Mouse (Mus musculus) neural tube, embryonic 15.5 days (tissue): ENCODE measurements at regions not wholly inside any gene's neighbourhood (a gene's known extent, or its start where the extent isn't known, plus 50 kb on each side); places are given as distances from the start of the nearest gene placed in this dataset.
A peak's percentile ranks its signal among the peaks of the same experiment; 100 is the strongest.
"Not testable (repeated sequence)": the region's sequence is repeated elsewhere in the genome, so short reads cannot be mapped to it uniquely, and the experiment has no call there.

ENCODE experiments used
- ATAC-seq: fragments of 200-750 bp; cut with Nextera tagmentation; 2 replicates; pipeline ENCODE4 v1.8.0; 2017; ENCODE audit warnings: mild to moderate bottlenecking, moderate TSS enrichment, moderate library complexity; ENCODE audit not compliant: low FRiP score
- H3K27ac ChIP-seq: fragments of 300-500 bp; sonication (generic); replicated peaks from 2 replicates; pipeline ENCODE4 v1.5.1; 2015; ENCODE audit warnings: mild to moderate bottlenecking, inconsistent platforms
- H3K27me3 ChIP-seq: fragments of 300-500 bp; sonication (generic); replicated peaks from 2 replicates; pipeline ENCODE4 v1.6.1; 2015; ENCODE audit warnings: inconsistent platforms
- H3K36me3 ChIP-seq: fragments of 300-500 bp; sonication (generic); 2 replicates; pipeline ENCODE4 v1.6.1; 2015; ENCODE audit warnings: inconsistent platforms
- H3K4me1 ChIP-seq: fragments of 300-500 bp; sonication (generic); 2 replicates; pipeline ENCODE4 v1.6.1; 2015; ENCODE audit warnings: inconsistent platforms
- H3K4me2 ChIP-seq: fragments of 300-500 bp; sonication (generic); 2 replicates; pipeline ENCODE4 v1.6.1; 2015; ENCODE audit warnings: inconsistent platforms, mild to moderate bottlenecking, moderate library complexity
- H3K4me3 ChIP-seq: fragments of 300-500 bp; sonication (generic); replicated peaks from 2 replicates; pipeline ENCODE4 v1.5.1; 2015; ENCODE audit warnings: mild to moderate bottlenecking, inconsistent platforms
- H3K9ac ChIP-seq: fragments of 300-500 bp; sonication (generic); replicated peaks from 2 replicates; pipeline ENCODE4 v1.6.1; 2015; ENCODE audit warnings: mild to moderate bottlenecking, inconsistent platforms
- H3K9me3 ChIP-seq: fragments of 300-500 bp; sonication (generic); replicated peaks from 2 replicates; pipeline ENCODE4 v1.6.1; 2016; ENCODE audit warnings: inconsistent platforms
- WGBS: fragments of 180-500 bp; shearing (Covaris S2); methylation state at CpG from one replicate; pipeline ENCODE4 v1.1.7; 2015; ENCODE audit warnings: mixed read lengths; 5-methylcytosine and 5-hydroxymethylcytosine counted together

- Histone ChIP-seq H3K36me3 (no peaks in the 10 kb centered on the region), H3K27ac (no peak overlapping the region), H3K4me1 (peaks cover 8% of the 10 kb centered on the region), H3K9ac (no peak overlapping the region), H3K9me3 (no peaks in the 10 kb centered on the region), H3K4me2 (no peak overlapping the region), H3K27me3 (no peaks in the 10 kb centered on the region), H3K4me3 (no peak overlapping the region)
- ATAC-seq, result no peak
- 53% methylated on average over 3 of the region's 3 CpGs for WGBS
Observed at GRCm38 (mm10) chr10:99349125-99349716, 86.2 kb downstream of the Dusp6 start.

- WGBS, result 11% methylated on average over 18 of the region's 18 CpGs
- H3K4me2 ChIP-seq, result peak overlapping the region; percentile 54
- H3K27ac ChIP-seq, result no peak overlapping the region
- H3K4me3 ChIP-seq, result peak overlapping the region; percentile 27
- no peaks in the 10 kb centered on the region for H3K9me3 ChIP-seq
- H3K27me3 ChIP-seq, result no peaks in the 10 kb centered on the region
- ATAC-seq, result no peak
- no peak overlapping the region; the same call in 1 of the 2 replicates for H3K9ac ChIP-seq
- no peaks in the 10 kb centered on the region for H3K36me3 ChIP-seq
- peaks cover 8% of the 10 kb centered on the region for H3K4me1 ChIP-seq
Observed at GRCm38 (mm10) chr10:99353541-99354292, 90.7 kb downstream of the Dusp6 start.

- H3K4me3 ChIP-seq, result no peak overlapping the region
- no peak overlapping the region for H3K27ac ChIP-seq
- H3K4me1 ChIP-seq, result peaks cover 8% of the 10 kb centered on the region
- no peaks in the 10 kb centered on the region for H3K36me3 ChIP-seq
- no peak for ATAC-seq
- no peak overlapping the region; the same call in 1 of the 2 replicates for H3K4me2 ChIP-seq
- no peaks in the 10 kb centered on the region for H3K27me3 ChIP-seq
- no peak overlapping the region for H3K9ac ChIP-seq
- no peaks in the 10 kb centered on the region for H3K9me3 ChIP-seq
- 61% methylated on average over 2 of the region's 2 CpGs for WGBS
Observed at GRCm38 (mm10) chr10:99354352-99354751, 91.3 kb downstream of the Dusp6 start.

GRCm38 (mm10) chr10:99355303-99355702 lies 92.3 kb downstream of the Dusp6 start:
- Histone ChIP-seq H3K4me2 (no peak overlapping the region), H3K9me3 (no peaks in the 10 kb centered on the region), H3K27ac (no peak overlapping the region), H3K4me1 (peaks cover 8% of the 10 kb centered on the region), H3K9ac (no peak overlapping the region), H3K4me3 (no peak overlapping the region), H3K27me3 (no peaks in the 10 kb centered on the region), H3K36me3 (no peaks in the 10 kb centered on the region)
- 93% methylated on average over 4 of the region's 4 CpGs for WGBS
- ATAC-seq, result no peak

- Histone ChIP-seq H3K36me3 (no peaks in the 10 kb centered on the region), H3K9ac (no peak overlapping the region), H3K27ac (no peak overlapping the region), H3K9me3 (no peaks in the 10 kb centered on the region), H3K27me3 (no peaks in the 10 kb centered on the region), H3K4me1 (peaks cover 8% of the 10 kb centered on the region), H3K4me2 (no peak overlapping the region), H3K4me3 (no peak overlapping the region)
- ATAC-seq, result no peak
- 84% methylated on average over 5 of the region's 5 CpGs for WGBS
Observed at GRCm38 (mm10) chr10:99356221-99356620, 93.2 kb downstream of the Dusp6 start.

GRCm38 (mm10) chr10:99356883-99357282 lies 93.9 kb downstream of the Dusp6 start:
- Histone ChIP-seq H3K4me2 (no peak overlapping the region), H3K9ac (no peak overlapping the region), H3K27ac (no peak overlapping the region), H3K36me3 (no peaks in the 10 kb centered on the region), H3K27me3 (no peaks in the 10 kb centered on the region), H3K4me1 (peaks cover 8% of the 10 kb centered on the region), H3K4me3 (no peak overlapping the region), H3K9me3 (no peaks in the 10 kb centered on the region)
- ATAC-seq, result no peak
- WGBS, result 88% methylated on average over 3 of the region's 3 CpGs

GRCm38 (mm10) chr10:99357347-99357746 lies 94.3 kb downstream of the Dusp6 start:
- no peak for ATAC-seq
- Histone ChIP-seq H3K27me3 (no peaks in the 10 kb centered on the region), H3K36me3 (no peaks in the 10 kb centered on the region), H3K4me1 (peaks cover 8% of the 10 kb centered on the region), H3K9ac (no peak overlapping the region), H3K4me2 (no peak overlapping the region), H3K4me3 (no peak overlapping the region), H3K27ac (no peak overlapping the region), H3K9me3 (no peaks in the 10 kb centered on the region)
- WGBS, result 92% methylated on average over 4 of the region's 4 CpGs

GRCm38 (mm10) chr10:99358256-99358655 lies 95.2 kb downstream of the Dusp6 start:
- ATAC-seq, result no peak
- no peaks in the 10 kb centered on the region for H3K9me3 ChIP-seq
- 88% methylated on average over 1 of the region's 1 CpGs for WGBS

GRCm38 (mm10) chr10:99359439-99359866 lies 96.4 kb downstream of the Dusp6 start:
- H3K36me3 ChIP-seq, result no peaks in the 10 kb centered on the region
- no peak overlapping the region for H3K9ac ChIP-seq
- H3K27ac ChIP-seq, result no peak overlapping the region
- 32% methylated on average over 2 of the region's 2 CpGs for whole genome bisulfite sequencing
- no peak overlapping the region for H3K4me2 ChIP-seq
- ATAC-seq, result no peak
- H3K27me3 ChIP-seq, result no peaks in the 10 kb centered on the region
- no peak overlapping the region for H3K4me3 ChIP-seq
- H3K4me1 ChIP-seq, result no peaks in the 10 kb centered on the region
- H3K9me3 ChIP-seq, result no peaks in the 10 kb centered on the region

More at GRCm38 (mm10) chr10:99358256-99358655, 95.2 kb downstream of the Dusp6 start:
- H3K4me1 ChIP-seq, result peaks cover 8% of the 10 kb centered on the region
- no peak overlapping the region for H3K4me3 ChIP-seq
- no peak overlapping the region for H3K4me2 ChIP-seq
- no peak overlapping the region for H3K27ac ChIP-seq
- no peak overlapping the region for H3K9ac ChIP-seq
- H3K27me3 ChIP-seq, result no peaks in the 10 kb centered on the region
- no peaks in the 10 kb centered on the region for H3K36me3 ChIP-seq

GRCm38 (mm10) chr10:99360601-99361000 lies 97.6 kb downstream of the Dusp6 start:
- H3K4me1 ChIP-seq, H3K27me3 ChIP-seq, ATAC-seq, H3K9me3 ChIP-seq, H3K4me2 ChIP-seq, H3K9ac ChIP-seq, H3K4me3 ChIP-seq, H3K36me3 ChIP-seq, H3K27ac ChIP-seq: not testable (repeated sequence)
- WGBS, result 54% methylated on average over 10 of the region's 10 CpGs

- Histone ChIP-seq H3K27ac (no peak overlapping the region), H3K36me3 (no peaks in the 10 kb centered on the region), H3K4me2 (no peak overlapping the region), H3K27me3 (no peaks in the 10 kb centered on the region), H3K4me3 (no peak overlapping the region), H3K9ac (no peak overlapping the region), H3K9me3 (no peaks in the 10 kb centered on the region), H3K4me1 (no peaks in the 10 kb centered on the region)
- no peak for ATAC-seq
- 88% methylated on average over 7 of the region's 7 CpGs for WGBS
Observed at GRCm38 (mm10) chr10:99366162-99366561, 103.1 kb downstream of the Dusp6 start.

- no peak for ATAC-seq
- H3K27me3 ChIP-seq, result no peaks in the 10 kb centered on the region
- no peak overlapping the region for H3K27ac ChIP-seq
- no peaks in the 10 kb centered on the region for H3K9me3 ChIP-seq
- WGBS, result 44% methylated on average over 6 of the region's 6 CpGs
- H3K4me1 ChIP-seq, result no peaks in the 10 kb centered on the region
- no peak overlapping the region for H3K9ac ChIP-seq
- H3K36me3 ChIP-seq, result no peaks in the 10 kb centered on the region
- H3K4me2 ChIP-seq, result no peak overlapping the region
- H3K4me3 ChIP-seq, result no peak overlapping the region
Observed at GRCm38 (mm10) chr10:99367757-99368156, 104.7 kb downstream of the Dusp6 start.
